Mouse (Mus musculus) liver, embryonic 14.5 days (tissue): Measurements from ENCODE around the gene Acot7.

ENCODE experiments used
- CTCF ChIP-seq: IDR thresholded peaks from 2 replicates; pipeline ENCODE4 v1.5.1; 2016; ENCODE audit warnings: antibody characterized with exemption, low read depth, control low read depth
- EP300 ChIP-seq: IDR thresholded peaks from 2 replicates; pipeline ENCODE4 v1.6.1; 2016; ENCODE audit warnings: antibody characterized with exemption, low read depth

- TF ChIP-seq EP300: no peak
- TF ChIP-seq CTCF: peak; percentile 58
Observed at GRCm38 (mm10) chr4:152264867-152265568, 87.1 kb downstream of the Acot7 start.
